Mouse (Mus musculus): ENCODE measurements around the gene Krtcap2.

Gene Krtcap2

DNA sequence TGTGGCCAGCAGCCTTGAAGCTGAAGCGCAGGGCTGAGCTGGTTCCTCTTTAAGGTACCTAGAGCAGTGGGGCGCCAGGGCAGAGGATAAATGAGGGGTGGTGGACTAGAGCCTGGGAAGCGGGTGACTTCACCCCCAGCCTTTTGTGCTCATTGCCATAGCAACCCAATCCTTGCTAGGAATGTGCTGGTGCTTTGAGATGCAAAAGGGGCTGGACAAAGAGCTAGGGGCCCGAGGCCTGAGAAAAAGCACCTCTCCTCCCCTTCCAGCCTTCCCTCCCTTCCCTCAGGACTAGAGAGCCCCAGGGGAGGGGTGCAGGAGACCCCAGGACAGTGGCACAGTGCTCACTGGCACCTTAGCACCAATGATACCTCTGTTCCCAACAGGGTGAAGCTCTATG lies 19.8 kb upstream of the Krtcap2 start:
- no peak for DNase-seq (ENCODE audit: low spot score)

DNA sequence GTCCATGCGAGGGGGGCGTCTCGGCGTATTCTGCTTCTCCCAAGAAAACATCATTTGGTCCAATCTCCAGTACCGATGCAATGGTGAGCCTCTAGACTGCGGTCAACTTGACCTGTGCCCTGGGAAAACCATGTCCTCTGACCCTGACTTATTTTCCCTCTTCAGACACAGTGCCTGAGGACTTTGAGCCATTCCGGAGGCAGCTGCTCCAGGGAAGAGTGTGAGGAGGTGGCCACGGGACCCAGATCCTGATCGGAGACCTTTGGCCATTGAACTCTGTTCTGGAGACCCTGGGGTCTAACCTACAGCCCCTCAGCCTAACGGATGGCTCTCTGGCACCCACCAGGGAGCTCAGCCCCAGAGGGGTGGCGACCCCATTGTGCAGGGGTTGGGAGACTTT lies 19.4 kb upstream of the Krtcap2 start:
- no peak for DNase-seq (ENCODE audit: low spot score)

DNA sequence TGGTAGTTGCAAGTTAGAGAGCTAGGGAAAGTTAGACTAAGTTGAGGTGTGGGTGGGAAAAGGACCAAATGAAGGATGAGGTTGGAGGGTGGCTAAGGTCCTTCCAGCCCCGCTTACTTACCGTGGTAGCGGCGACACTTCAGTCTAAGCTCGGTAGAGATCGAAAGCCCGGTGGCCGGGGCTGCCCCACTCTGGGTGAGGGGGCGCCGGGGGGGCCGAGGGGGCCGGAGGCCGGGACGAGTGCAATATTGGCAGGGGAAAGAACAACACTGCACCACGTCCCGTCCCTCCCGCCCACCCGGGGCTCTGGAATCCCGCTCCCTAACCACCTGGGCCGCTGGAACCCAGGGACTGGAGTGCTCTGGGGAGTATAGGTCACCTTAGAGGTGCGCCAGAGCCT lies 18.9 kb upstream of the Krtcap2 start, which contains the start of gene Mtx1:
Gene Mtx1 (minus strand): TSS at position 189 of the 400 bp plus-strand sequence.
- DNase-seq (ENCODE audit: low spot score) = no peak

GRCm38 (mm10) chr3:89227307-89228179 lies 18.2 kb upstream of the Krtcap2 start:
- DNase-seq (ENCODE audit: low spot score) = peak; percentile 48

DNA sequence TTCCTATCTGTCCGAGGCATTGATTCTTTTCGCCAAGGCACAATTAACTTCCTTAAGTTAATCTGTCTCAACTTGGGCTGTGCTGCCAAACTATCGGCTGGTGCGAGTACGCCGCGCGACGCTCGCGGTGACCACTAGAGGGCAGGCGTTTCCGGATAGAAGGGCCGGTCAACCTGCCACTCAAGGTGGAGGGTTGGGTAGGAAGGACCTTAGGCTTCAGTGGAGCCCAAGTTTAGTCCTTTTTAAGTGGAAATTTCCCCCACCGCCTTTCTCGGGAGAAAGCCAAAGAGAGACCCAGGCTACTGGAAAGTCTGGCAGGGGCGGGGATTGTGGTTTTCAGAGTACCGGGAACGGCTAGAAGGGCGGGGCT lies 17.6 kb upstream of the Krtcap2 start:
- DNase-seq (ENCODE audit: low spot score) = peak; percentile 63

DNA sequence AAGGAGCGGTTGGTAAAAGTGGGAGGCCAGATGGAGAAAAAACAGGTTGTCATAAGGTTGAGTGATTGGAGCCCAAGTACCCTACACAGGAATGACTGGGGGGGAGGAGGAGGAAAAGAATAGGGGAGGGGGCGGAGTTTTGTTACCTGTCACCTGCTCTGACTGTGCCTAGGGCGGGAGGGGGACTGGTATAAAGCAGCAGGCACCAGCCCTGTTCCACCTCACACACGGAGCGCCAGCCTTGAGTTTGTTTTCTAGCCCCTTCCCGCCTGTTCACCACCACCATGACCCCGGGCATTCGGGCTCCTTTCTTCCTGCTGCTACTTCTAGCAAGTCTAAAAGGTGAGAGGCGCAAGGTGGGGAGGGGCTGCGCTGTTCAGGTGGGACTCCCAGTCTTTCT lies 16.9 kb upstream of the Krtcap2 start, which contains the start of gene Muc1:
Gene Muc1 (plus strand): TSS at position 222 of the 400 bp plus-strand sequence.
- DNase-seq (ENCODE audit: low spot score) = no peak

DNA sequence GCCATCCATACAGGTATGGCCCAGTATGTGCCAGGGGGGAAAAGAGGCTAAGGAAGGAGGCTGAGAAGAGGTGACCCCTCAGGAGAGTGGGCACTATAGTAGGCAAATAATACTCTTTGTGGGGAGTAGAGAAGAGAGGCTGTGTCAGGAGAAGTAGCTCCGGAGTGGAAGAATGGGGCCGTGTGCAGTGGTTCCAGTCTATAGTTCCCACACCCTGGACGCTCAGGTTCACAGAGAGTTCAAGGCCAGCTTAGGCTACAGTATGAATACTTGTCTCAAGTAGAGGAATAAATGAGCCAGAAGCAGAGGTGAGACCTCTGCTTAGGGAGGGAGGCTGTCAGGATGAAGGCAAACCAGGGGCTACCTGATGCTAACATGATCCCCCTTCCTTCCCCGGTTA lies 16.5 kb upstream of the Krtcap2 start:
- no peak for DNase-seq (ENCODE audit: low spot score)

- no peak for DNase-seq (ENCODE audit: low spot score)
These were observed 15.2 kb upstream of the Krtcap2 start for GRCm38 (mm10) chr3:89230561-89230960.

- no peak for DNase-seq (ENCODE audit: low spot score)
These were observed 14.4 kb upstream of the Krtcap2 start for GRCm38 (mm10) chr3:89231345-89231744.

DNA sequence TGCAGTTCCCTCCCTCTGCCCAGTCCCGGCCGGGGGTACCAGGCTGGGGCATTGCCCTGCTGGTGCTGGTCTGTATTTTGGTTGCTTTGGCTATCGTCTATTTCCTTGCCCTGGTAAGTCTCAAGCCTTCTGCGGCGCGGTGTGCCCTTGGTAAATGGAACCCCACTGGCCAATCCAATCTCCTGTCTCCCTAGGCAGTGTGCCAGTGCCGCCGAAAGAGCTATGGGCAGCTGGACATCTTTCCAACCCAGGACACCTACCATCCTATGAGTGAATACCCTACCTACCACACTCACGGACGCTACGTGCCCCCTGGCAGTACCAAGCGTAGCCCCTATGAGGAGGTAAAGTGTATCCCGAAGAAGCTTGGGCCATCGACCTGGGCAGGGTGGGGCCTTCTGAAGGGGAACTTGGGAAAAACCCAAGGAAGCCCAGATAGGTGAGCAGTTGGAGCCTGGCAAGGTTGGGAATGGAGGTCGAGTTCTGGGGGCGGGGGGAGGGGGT lies 13.9 kb upstream of the Krtcap2 start:
- DNase-seq (ENCODE audit: low spot score) = no peak

GRCm38 (mm10) chr3:89232614-89233013 lies 13.2 kb upstream of the Krtcap2 start:
- DNase-seq (ENCODE audit: low spot score) = no peak

GRCm38 (mm10) chr3:89233562-89234110 lies 12.1 kb upstream of the Krtcap2 start:
- no peak for DNase-seq (ENCODE audit: low spot score)

DNA sequence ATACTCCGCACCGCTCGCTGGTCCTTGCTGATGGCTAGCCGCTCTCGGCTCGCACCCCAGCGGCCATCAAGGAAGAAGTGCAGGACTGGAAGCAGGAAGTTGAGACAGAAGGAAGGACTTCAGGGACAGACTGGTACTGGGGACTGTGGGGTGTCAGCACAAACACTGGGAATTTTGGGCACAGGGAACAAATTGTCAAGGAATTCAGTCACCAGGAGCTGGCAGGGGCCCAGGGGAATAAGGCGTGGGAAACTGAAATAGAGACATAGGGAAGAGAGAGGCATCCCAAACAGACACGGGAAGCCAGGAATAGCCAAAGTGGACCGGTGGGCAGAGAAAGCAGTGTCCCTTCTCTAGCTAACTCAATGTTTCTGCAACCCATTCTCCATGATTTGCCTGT lies 9.2 kb upstream of the Krtcap2 start:
- DNase-seq (ENCODE audit: low spot score) = no peak

- no peak for DNase-seq (ENCODE audit: low spot score)
These were observed 8.1 kb upstream of the Krtcap2 start for GRCm38 (mm10) chr3:89237682-89238081.

- DNase-seq (ENCODE audit: low spot score) = no peak
These were observed 7.3 kb upstream of the Krtcap2 start for GRCm38 (mm10) chr3:89238494-89238893.

- DNase-seq (ENCODE audit: low spot score) = no peak
These were observed 3.4 kb upstream of the Krtcap2 start for GRCm38 (mm10) chr3:89242331-89242895.

DNA sequence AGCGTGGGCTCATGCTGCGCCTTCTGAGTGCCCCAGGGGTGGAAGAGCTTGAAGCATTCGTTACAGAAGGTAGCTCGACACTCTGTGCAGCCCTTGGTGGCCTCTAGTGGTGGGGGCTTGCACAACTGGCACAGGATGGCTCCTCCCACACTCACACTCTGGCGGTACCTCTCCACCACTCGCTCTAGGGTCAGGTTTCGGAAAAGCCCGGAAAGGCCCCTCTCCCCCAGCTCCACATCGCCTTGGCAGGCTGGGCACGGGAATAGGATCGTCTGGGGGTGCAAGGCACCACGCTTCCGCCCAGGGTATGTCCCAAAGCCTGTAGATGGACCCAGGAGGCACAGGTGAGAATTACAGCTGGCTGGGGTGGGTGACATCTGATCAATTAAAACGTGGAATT lies 2.2 kb upstream of the Krtcap2 start:
- DNase-seq (ENCODE audit: low spot score) = no peak

- DNase-seq (ENCODE audit: low spot score) = no peak
These were observed 1.4 kb upstream of the Krtcap2 start for GRCm38 (mm10) chr3:89244158-89244981.

DNA sequence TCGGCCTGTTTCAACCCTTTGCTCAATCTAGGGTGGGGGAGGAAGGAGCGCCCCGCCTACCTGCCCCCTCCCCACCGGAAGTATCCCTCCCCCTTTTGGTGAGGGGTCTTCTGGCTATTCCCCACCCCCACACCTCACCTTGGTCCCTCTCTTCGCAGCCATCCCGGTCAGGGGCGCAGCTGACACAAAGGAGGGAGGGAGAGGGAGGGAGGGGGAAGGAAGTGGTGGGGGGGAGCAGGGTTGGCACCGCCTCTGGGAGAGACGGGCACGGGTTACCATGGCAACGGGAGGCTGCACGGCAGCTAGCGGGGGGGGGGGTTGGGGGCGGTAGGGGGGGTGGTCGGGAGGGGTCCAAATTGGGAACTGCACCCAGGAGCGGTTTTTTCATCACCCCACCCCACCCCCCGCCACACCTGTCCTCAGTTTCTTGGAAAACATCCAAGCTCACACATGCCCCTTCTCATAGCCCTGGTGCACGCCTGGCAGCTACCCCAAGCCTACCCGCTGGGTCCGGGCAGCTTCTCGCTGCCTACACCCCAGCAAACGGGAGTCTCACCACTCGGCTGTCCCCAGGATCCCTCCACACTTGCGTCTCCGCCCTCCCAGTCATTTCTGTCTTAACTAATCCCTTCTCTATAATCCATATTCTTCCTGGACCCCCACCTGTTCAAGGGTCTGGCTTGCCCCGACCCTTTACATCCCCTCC lies 631 bp upstream of the Krtcap2 start:
- DNase-seq (ENCODE audit: low spot score) = no peak

DNA sequence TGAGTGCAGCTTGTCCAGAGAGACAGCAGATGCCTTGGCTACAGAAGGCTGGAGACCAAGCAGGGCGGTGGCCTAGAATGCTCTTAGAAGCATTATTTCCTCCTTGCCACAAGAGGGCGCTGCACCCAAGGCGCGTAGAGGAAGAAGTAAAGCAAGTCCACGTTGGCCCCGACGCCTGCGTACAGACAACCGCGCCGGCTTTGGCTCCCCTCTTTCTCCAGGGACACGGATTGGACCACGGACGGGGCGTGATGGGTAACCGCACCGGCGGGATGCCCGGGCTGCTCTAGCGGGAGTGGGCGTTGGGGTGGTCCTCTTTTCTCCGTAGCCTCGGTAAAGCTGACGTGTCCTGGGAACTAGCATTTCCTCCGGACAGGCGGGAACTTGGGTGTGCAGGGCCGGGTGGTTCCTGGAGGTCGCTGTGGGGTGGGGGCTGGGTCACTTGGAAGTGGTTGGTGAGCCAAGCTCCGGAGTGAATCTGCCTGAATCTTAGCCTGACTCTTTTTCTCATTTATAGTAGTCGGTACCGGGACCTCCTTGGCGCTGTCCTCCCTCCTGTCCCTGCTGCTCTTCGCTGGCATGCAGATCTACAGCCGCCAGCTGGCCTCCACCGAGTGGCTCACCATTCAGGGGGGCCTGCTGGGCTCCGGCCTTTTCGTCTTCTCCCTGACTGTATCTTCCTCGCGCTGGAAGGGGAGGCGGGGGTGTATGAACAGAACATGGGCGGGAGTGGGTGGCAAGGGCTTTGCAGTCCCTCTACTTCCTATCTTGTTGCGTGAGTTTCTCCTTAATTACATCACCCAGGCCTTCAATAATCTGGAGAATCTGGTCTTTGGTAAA lies 715 bp downstream of the Krtcap2 start, which contains the start of gene Trim46:
Gene Trim46 (minus strand): TSS at position 49 of the 840 bp plus-strand sequence.
- DNase-seq (ENCODE audit: low spot score) = peak; percentile 58

Measured in urinary bladder, postnatal 10 days (tissue).